Mouse (Mus musculus) lung, embryonic 14.5 days (tissue): ENCODE measurements around the gene Thada. TPM values are rescaled to one million over a fixed set of nuclear protein-coding genes. Genes with fewer than 3 reads are reported as not detected.

Source experiments
- ATAC-seq: fragments of 200-750 bp; cut with Nextera tagmentation; 2 replicates; pipeline ENCODE4 v1.8.0; 2017; ENCODE audit warnings: mild to moderate bottlenecking, moderate TSS enrichment, moderate library complexity; ENCODE audit not compliant: insufficient read depth
- DNase-seq: peaks from one replicate; pipeline ENCODE4 v3.0.0-alpha.2; 2015
- H3K27ac ChIP-seq: fragments of 300-500 bp; sonication (generic); 2 replicates; pipeline ENCODE4 v1.5.1; 2014; ENCODE audit warnings: low read depth, mild to moderate bottlenecking, moderate library complexity
- H3K27me3 ChIP-seq: fragments of 300-500 bp; sonication (generic); 2 replicates; pipeline ENCODE4 v1.6.1; 2014; ENCODE audit warnings: low read length, control low read depth; ENCODE audit not compliant: insufficient read depth
- H3K36me3 ChIP-seq: fragments of 300-500 bp; sonication (generic); 2 replicates; pipeline ENCODE4 v1.6.1; 2014; ENCODE audit warnings: control low read depth; ENCODE audit not compliant: insufficient read depth
- H3K4me1 ChIP-seq: fragments of 300-500 bp; sonication (generic); 2 replicates; pipeline ENCODE4 v1.6.1; 2014; ENCODE audit warnings: antibody characterized with exemption, control low read depth; ENCODE audit not compliant: insufficient read depth
- H3K4me2 ChIP-seq: fragments of 300-500 bp; sonication (generic); 2 replicates; pipeline ENCODE4 v1.6.1; 2014; ENCODE audit warnings: mild to moderate bottlenecking
- H3K4me3 ChIP-seq: fragments of 300-500 bp; sonication (generic); 2 replicates; pipeline ENCODE4 v1.5.1; 2014; ENCODE audit warnings: low read depth, low read length
- H3K9ac ChIP-seq: fragments of 300-500 bp; sonication (generic); 2 replicates; pipeline ENCODE4 v1.6.1; 2014
- H3K9me3 ChIP-seq: fragments of 300-500 bp; sonication (generic); 2 replicates; pipeline ENCODE4 v1.6.1; 2016; ENCODE audit warnings: low read depth, low read length, control low read depth
- CTCF ChIP-seq: IDR thresholded peaks from 2 replicates; pipeline ENCODE4 v1.5.1; 2016; ENCODE audit warnings: antibody characterized with exemption, low read depth
- WGBS: fragments of 180-500 bp; shearing (Covaris S2); extraction: QIAGEN DNeasy Blood & Tissue Kit; methylation state at CpG from one replicate; pipeline ENCODE4 v1.1.7; 2014; 5-methylcytosine and 5-hydroxymethylcytosine counted together
- polyA plus RNA-seq: library from polyadenylated mRNA; unstranded; fragments of >200 nt; fragmentation: Nextera tagmentation; extraction: Ambion mirVana; gene quantifications from 2 replicates; pipeline ENCODE4 v1.2.1, GENCODE M21; 2014

The Thada gene
- polyA plus RNA-seq, 1 experiment from 2014 or later: 14.5 TPM

DNA sequence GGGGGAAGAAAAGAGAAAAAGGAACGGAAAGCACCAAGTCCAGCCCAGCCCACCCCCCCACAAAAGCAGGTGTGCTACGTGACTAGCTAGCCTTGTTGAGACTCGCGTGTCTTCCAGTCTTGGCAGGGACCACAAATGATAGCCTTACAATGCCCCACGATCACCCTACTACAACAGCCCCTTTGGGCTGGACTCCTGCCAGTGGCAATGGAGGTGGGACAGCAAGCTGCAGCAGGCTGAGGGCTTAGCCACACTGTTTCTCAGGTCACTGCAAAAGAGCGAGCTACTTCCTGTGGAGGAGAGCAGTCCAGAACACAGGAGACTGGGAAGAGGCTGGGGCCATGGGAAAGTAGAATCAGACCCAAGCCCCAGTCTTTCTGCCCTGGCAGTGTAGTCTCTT, 201.7 kb downstream of the Thada start:
- ATAC-seq (no peak), DNase-seq (no peak)
- TF ChIP-seq CTCF: no peak
- Histone ChIP-seq H3K4me2 (no peak overlapping the region), H3K9ac (no peak overlapping the region), H3K27me3 (no peaks in the 10 kb centered on the region), H3K4me3 (no peak overlapping the region), H3K27ac (peak overlapping the region; percentile 52; the same call in 1 of the 2 replicates), H3K9me3 (no peaks in the 10 kb centered on the region), H3K36me3 (no peaks in the 10 kb centered on the region), H3K4me1 (peaks cover 21% of the 10 kb centered on the region)
- 63% methylated on average over 6 of the region's 6 CpGs for WGBS

DNA sequence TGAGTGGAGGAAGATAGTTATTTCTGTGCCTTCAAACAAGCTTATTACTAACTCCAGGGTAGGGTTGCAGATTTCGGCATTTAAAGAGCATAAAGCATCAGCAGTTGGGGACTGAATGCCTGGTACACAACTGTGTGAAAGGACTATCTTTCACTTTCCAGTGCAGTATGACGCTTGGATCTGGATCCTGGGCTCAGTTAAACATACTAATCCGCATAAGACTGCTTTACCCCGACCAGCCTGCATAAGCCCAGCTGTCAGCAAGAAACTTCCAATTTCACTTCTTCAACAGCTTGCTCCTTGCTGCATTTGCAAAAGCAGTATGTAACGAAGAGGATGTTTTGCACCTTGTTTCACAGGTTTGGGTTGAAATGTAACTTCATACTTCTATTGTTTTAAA, 202.4 kb downstream of the Thada start:
- DNase-seq (no peak), ATAC-seq (no peak)
- Histone ChIP-seq H3K36me3 (no peaks in the 10 kb centered on the region), H3K9me3 (no peaks in the 10 kb centered on the region), H3K27ac (no peak overlapping the region), H3K4me3 (no peak overlapping the region), H3K4me1 (peaks cover 21% of the 10 kb centered on the region), H3K4me2 (no peak overlapping the region), H3K9ac (no peak overlapping the region), H3K27me3 (no peaks in the 10 kb centered on the region)
- no peak for TF ChIP-seq CTCF
- WGBS: 78% methylated on average over 5 of the region's 5 CpGs

DNA sequence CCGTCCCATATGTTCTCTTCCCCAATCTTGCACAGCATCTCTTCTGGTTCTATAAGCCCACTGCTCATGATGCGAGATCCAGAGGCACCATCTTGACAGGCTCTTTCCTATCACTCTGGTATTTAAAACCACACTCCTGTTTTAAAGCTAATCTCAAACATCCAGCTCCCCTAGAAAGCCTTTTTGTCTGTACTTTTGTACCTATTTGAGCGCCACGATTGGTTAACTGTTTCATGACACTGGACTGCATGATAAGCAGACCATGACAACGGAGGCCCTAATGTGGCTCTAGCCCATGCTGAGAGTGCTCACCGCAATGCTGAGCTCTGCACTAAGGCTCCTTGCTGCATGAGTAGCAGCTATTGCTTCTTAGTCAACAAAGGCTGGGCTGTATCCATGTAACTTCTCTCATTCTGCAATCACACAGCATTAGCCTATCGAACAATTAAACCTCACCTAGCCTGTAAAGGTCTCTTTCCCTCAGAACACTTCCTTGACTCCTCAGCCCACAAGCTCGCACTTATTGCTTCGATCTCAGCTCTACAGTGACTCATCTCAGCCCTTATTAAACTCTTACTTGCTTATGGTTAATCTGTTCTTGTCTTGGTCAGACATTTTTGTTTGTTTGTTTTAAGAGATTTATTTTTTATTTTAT, 203.6 kb downstream of the Thada start:
- WGBS: 85% methylated on average over 9 of the region's 9 CpGs
- TF ChIP-seq CTCF: no peak
- DNase-seq (no peak), ATAC-seq (no peak)
- Histone ChIP-seq H3K9ac (no peak overlapping the region), H3K4me3 (no peak overlapping the region), H3K27ac (no peak overlapping the region), H3K9me3 (no peaks in the 10 kb centered on the region), H3K4me2 (no peak overlapping the region), H3K27me3 (no peaks in the 10 kb centered on the region), H3K36me3 (no peaks in the 10 kb centered on the region), H3K4me1 (peaks cover 21% of the 10 kb centered on the region)

DNA sequence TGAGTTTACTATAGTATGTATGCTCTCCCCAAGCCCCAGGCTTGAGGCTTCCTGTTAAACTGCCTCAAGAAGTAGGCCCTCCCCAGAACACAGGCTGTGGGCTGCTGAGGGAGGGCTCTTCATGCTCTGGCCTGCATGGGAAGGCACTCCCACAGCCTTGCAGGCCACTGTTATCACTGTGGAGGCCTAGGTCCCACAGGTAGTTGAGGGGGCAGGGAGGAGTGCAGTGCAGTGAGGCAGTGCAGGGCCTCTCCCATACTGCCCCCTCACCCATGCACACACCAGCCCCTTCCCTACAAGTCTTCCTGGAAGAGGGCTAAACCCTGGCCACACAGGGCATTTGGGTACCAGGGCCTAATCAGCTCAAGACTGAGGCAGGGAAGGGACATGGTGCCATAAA, 205.0 kb downstream of the Thada start:
- H3K9ac ChIP-seq: no peak overlapping the region
- H3K27ac ChIP-seq: no peak overlapping the region
- H3K4me2 ChIP-seq: no peak overlapping the region
- no peaks in the 10 kb centered on the region for H3K27me3 ChIP-seq
- H3K4me1 ChIP-seq: peaks cover 13% of the 10 kb centered on the region
- H3K9me3 ChIP-seq: no peaks in the 10 kb centered on the region
- no peak overlapping the region for H3K4me3 ChIP-seq
- no peaks in the 10 kb centered on the region for H3K36me3 ChIP-seq
- no peak for ATAC-seq
- no peak for TF ChIP-seq CTCF
- no peak for DNase-seq

DNA sequence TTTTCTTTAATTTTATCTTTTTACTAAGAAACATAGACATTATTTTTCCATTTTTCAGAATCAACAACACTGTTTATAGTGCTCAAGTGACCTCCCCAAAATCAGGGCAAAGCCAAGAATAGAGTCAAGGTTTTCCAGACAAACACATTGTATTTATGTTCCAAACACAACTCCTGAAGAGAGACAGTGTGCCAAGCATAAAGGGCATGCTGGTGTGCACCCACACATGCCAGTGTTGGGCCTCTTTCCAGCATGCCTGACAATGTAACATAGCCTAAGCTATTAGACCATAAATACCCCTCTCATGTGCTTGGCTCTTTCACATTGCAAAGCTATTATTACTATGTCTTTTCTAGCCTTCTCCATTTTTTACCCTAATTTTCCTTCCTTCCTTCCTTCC, 205.8 kb downstream of the Thada start:
- Histone ChIP-seq H3K9ac (no peak overlapping the region), H3K36me3 (no peaks in the 10 kb centered on the region), H3K4me2 (no peak overlapping the region), H3K9me3 (no peaks in the 10 kb centered on the region), H3K4me1 (peaks cover 5% of the 10 kb centered on the region; the same call in 1 of the 2 replicates), H3K27ac (no peak overlapping the region), H3K4me3 (no peak overlapping the region), H3K27me3 (no peaks in the 10 kb centered on the region)
- no peak for DNase-seq
- no peak for TF ChIP-seq CTCF
- no peak for ATAC-seq

DNA sequence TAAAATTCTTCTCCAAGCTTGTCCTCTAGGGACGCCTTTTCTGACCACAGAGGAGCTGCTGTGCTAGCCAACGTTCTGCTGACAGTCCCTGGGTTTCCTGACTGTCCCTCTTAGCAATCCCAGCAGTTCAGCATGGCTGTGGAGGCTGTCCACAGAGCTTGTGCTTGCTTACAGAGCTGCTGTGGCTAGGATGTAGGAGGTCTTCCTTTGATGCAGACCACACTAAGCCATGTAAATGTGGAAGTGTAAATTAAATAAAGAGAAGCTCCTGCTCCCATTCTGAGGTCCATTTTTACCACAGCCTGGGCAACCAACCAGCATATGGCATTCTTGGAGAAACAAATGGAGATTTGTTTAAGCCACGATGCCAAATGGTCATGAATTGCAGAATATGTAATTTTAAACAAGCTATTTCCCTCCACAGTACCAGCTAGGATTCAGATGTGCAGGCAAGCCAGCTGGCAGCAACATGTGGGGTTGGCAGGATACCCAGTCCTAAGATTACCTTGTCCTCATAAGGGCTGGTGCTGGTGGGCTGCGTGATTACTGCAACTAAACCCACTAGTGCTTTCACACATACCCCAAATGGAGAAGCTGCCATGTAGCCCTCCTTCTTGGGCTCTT, 207.3 kb downstream of the Thada start:
- no peak for TF ChIP-seq CTCF
- Histone ChIP-seq H3K4me1 (no peaks in the 10 kb centered on the region), H3K9me3 (no peaks in the 10 kb centered on the region), H3K4me3 (no peak overlapping the region), H3K9ac (no peak overlapping the region), H3K27ac (0 out of 2 replicates have a peak overlapping the region, but pooled peaks have one; percentile 13), H3K4me2 (no peak overlapping the region), H3K36me3 (no peaks in the 10 kb centered on the region), H3K27me3 (no peaks in the 10 kb centered on the region)
- 0 out of 2 replicates have a peak, but pooled peaks have one; percentile 2 for ATAC-seq
- no peak for DNase-seq
- 45% methylated on average over 4 of the region's 4 CpGs for WGBS

DNA sequence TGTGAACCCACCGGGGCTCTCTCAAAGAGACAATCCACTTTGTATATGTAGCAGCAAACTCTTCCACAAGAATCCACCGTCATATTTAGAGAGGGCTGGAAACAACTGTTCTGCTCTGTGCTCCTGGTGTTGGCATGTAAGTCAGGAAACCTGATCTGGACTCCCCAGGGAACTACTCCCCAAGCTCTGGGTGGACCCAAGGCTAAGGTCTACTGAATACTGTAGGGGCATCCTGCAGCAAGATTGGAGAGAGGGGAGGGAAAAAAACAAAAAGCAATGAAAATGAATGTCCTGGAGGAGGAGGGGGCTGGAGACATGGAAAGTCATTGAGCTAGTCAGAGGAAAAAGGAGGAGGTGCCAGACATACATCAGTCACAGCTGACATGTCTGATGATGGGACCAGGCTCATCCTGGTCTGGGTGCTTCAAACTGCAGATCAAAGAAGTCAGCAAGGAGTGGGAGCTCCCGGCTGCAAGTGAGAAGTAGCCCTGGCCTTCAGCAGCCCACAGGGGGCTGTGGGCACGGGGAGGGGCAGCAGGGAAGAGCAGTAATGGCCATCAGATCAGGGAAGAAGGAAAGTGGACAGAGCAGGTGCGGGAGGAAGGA, 208.0 kb downstream of the Thada start:
- DNase-seq (no peak), ATAC-seq (0 out of 2 replicates have a peak, but pooled peaks have one; percentile 9)
- H3K4me2 ChIP-seq: no peak overlapping the region
- H3K27me3 ChIP-seq: no peaks in the 10 kb centered on the region
- no peaks in the 10 kb centered on the region for H3K9me3 ChIP-seq
- H3K4me1 ChIP-seq: no peaks in the 10 kb centered on the region
- WGBS: 57% methylated on average over 5 of the region's 5 CpGs
- no peaks in the 10 kb centered on the region for H3K36me3 ChIP-seq
- H3K27ac ChIP-seq: no peak overlapping the region
- H3K9ac ChIP-seq: no peak overlapping the region
- no peak overlapping the region for H3K4me3 ChIP-seq
- TF ChIP-seq CTCF: no peak
